Mouse (Mus musculus): ENCODE data around the gene Katnal1. TPM values are rescaled to one million over a fixed set of nuclear protein-coding genes. Genes with fewer than 3 reads are reported as not detected.

Katnal1 gene
- 16.9 and 21.0 TPM in 2 replicates for polyA plus RNA-seq (2015; fragmentation: Nextera tagmentation; extraction: Ambion mirVana)

DNA sequence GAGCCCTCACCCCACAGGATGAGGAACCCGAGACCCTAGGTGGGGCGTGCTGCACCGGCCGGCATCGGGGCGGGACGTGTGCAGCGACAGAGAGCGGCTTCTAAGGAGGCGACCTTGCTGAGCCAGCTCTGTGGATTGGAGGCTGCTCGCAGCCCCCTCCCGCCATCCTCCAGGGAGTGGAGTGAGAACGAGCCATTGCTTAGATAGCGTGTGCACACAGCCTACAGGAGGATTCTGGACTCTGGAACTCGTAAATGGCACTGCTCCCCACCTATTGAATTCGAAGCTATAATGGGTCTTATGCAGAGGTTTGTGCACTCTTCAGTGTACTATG lies at the start of gene Katnal1:
Gene Katnal1, minus strand, starts transcription at position 205 of the 334 bp plus-strand sequence.
- ATAC-seq (ENCODE audit: low FRiP score, low read depth) = no peak
- peaks cover 19% of the 10 kb centered on the region for H3K36me3 ChIP-seq
- peaks cover 21% of the 10 kb centered on the region for H3K4me1 ChIP-seq
- H3K4me2 ChIP-seq (replicated peaks) = peak within 1 kb of the TSS; percentile 79
- 0 out of 2 replicates have a peak, but pooled peaks cover 8% of the 10 kb centered on the region for H3K9me3 ChIP-seq
- H3K27me3 ChIP-seq = no peaks in the 10 kb centered on the region
- H3K27ac ChIP-seq = peak within 1 kb of the TSS; percentile 95
- under 1% methylated on average over 16 of the region's 16 CpGs for WGBS
- peak within 1 kb of the TSS; percentile 74 for H3K4me3 ChIP-seq
- H3K9ac ChIP-seq = peak within 1 kb of the TSS; percentile 87

DNA sequence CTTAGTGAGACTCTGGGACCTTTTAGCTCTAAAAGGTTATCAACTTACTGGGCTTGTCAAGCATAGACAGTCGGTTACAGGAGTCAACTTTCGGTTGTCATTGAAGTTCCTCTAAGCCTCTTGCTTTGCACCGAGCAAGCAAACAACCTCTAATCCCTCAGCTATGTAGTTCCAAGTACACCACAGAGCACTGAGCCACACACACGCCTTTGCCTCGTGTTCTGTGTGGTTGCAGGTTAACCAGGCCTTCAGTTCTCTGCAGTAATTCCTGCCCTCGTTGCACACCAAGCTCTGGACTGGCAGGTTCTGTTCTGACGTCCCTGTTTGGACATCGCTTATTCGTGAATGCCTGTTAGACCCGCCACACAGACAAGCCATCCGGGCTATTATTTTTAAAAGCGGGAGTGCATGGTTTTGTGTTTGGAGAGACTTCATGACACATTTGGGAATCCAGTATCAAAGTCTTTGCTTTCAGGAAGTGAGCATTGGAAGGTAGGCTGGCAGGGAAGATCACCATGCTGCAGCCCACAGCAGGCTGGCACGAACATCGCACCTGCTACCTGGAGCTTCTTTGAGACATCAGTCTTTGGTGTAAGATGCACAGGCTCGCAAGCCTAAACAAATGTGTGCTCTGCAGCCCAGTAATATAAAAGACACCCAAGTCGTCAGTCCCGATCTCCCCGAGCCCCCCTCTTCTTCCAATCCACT lies 49.5 kb upstream of the Katnal1 start:
- Histone ChIP-seq H3K4me3 (no peak overlapping the region), H3K9ac (no peak overlapping the region), H3K36me3 (no peaks in the 10 kb centered on the region; the same call in 1 of the 2 replicates), H3K4me2 (replicated peaks) (no peak overlapping the region), H3K4me1 (peaks cover 21% of the 10 kb centered on the region), H3K27me3 (no peaks in the 10 kb centered on the region), H3K9me3 (peaks cover under 1% of the 10 kb centered on the region), H3K27ac (peak overlapping the region; percentile 59)
- 56% methylated on average over 18 of the region's 18 CpGs for WGBS
- ATAC-seq (ENCODE audit: low FRiP score, low read depth) = no peak

DNA sequence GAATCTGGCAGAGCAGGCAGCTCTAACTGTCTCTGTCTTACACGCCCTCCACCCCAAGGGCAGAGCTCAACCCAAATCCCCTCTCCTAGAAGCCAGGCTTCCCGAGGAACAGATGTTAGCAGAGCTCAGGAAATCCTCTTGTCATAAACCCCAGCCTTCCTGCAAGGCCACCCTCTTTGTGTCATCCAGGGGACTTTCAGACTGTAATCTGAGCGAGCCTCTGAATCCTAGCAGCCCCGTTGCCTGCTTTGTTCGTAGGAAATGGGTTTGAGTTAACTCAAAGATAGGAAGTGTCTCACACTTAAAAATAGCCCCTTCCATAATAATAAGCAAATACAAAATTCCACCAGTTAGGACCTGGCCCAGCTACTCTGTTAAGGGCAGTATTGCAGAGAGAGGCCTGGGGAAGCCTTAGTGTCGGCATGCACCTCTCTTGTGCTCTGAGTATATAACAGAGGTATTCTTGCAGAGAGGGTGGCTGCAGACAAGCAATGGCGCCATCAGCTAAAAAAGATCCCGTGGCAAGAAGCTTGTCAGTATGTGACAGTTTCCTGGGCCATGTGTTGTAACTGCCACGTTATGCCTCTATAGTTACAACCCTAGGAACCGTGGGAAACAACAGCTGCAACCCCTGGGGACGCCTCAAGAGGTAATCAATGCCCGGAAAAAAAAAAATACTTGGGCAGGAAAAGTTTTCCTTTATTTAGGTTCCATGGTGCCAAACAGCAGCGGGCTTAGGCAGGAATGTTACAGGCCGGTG lies 48.8 kb upstream of the Katnal1 start:
- H3K9ac ChIP-seq = peak overlapping the region; percentile 43; the same call in 1 of the 2 replicates
- H3K36me3 ChIP-seq = no peaks in the 10 kb centered on the region; the same call in 1 of the 2 replicates
- H3K27ac ChIP-seq = peak overlapping the region; percentile 72
- H3K9me3 ChIP-seq = no peaks in the 10 kb centered on the region
- peak overlapping the region; percentile 14; the same call in 1 of the 2 replicates for H3K4me2 ChIP-seq (replicated peaks)
- ATAC-seq (ENCODE audit: low FRiP score, low read depth) = peak; percentile 70
- no peaks in the 10 kb centered on the region for H3K27me3 ChIP-seq
- 9% methylated on average over 14 of the region's 14 CpGs for WGBS
- no peak overlapping the region for H3K4me3 ChIP-seq
- peaks cover 28% of the 10 kb centered on the region for H3K4me1 ChIP-seq

DNA sequence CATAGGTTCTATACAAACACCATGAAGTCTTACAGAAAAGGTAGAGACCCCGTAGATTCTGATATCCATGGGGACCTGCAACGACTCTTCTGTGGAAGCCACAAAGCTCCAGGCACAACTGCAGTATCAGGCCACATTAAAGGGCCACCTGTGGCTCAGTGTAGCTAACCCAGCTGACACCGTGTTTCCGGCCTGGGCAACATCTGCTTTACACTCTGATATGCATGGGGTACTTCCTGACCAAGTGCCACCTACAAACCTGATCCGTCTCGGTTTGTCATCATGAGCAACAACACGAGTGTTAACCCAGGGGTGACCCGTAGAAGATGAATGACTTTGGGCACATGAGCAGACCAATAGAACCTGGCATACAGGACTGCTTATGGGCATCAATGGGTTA lies 47.8 kb upstream of the Katnal1 start:
- peak overlapping the region; percentile 35; the same call in 1 of the 2 replicates for H3K27ac ChIP-seq
- H3K36me3 ChIP-seq = no peaks in the 10 kb centered on the region
- no peak overlapping the region for H3K4me2 ChIP-seq (replicated peaks)
- no peaks in the 10 kb centered on the region for H3K27me3 ChIP-seq
- no peak overlapping the region for H3K9ac ChIP-seq
- peaks cover 33% of the 10 kb centered on the region for H3K4me1 ChIP-seq
- ATAC-seq (ENCODE audit: low FRiP score, low read depth) = no peak
- WGBS = 64% methylated on average over 8 of the region's 8 CpGs
- no peak overlapping the region for H3K4me3 ChIP-seq
- H3K9me3 ChIP-seq = no peaks in the 10 kb centered on the region

DNA sequence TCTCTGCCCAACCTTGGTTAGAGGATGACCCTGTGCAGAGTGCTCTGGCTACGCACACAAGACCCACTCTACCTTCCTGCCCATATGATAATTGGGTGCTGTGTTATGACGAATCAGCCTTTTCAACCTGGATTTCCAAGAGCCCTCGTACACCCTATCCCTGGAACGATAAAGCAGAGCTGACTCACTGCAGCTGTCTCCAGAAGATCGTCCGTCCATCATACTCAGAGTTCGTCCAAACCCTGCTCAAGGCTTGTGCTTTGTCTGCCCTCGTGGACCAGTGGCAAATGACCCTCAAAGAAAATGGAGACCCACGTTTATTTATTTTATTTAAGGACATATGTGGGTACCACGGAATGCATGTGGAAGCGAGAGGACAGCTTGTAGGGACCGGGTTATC lies 45.9 kb upstream of the Katnal1 start:
- H3K4me2 ChIP-seq (replicated peaks) = no peak overlapping the region
- H3K4me3 ChIP-seq = no peak overlapping the region
- ATAC-seq (ENCODE audit: low FRiP score, low read depth) = no peak
- H3K36me3 ChIP-seq = no peaks in the 10 kb centered on the region
- no peak overlapping the region for H3K9ac ChIP-seq
- 89% methylated on average over 12 of the region's 12 CpGs for WGBS
- no peak overlapping the region for H3K27ac ChIP-seq
- no peaks in the 10 kb centered on the region for H3K9me3 ChIP-seq
- H3K27me3 ChIP-seq = no peaks in the 10 kb centered on the region
- peaks cover 34% of the 10 kb centered on the region for H3K4me1 ChIP-seq

DNA sequence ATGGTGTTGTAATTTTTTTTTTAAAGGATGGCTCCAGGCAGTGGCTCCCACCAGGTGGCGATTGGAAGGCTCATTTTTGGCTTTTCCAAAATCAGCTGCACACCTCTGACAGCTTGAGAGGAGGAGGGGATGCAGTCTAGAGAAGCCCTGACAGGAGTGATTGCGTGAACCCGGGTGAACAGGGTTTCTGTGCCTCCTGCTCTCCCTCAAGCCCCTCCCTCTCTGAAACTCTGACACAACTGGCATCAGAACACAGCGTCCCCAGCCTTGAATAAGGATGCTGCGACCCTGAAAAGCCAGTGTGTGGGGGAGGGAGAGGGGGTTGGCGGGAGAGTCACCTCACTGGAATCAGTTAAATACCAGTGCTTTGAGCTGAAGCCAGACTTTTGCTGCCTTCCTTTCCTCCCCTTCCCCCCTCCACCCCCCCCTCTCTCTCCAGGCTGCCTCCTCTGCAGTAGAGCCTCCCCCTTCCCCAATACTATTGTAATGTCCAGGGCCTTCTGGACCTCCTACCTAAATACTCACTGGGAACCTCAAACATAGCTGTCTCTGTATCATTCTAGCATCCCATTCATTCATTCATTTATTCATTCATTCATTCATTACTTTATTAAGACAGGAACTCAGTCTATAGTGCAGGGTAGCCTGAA lies 44.0 kb upstream of the Katnal1 start:
- Histone ChIP-seq H3K27me3 (no peaks in the 10 kb centered on the region), H3K4me1 (peaks cover 40% of the 10 kb centered on the region), H3K27ac (peak overlapping the region; percentile 10; the same call in 1 of the 2 replicates), H3K4me2 (replicated peaks) (peak overlapping the region; percentile 45), H3K36me3 (no peaks in the 10 kb centered on the region), H3K4me3 (no peak overlapping the region), H3K9ac (no peak overlapping the region), H3K9me3 (no peaks in the 10 kb centered on the region)
- 0 out of 2 replicates have a peak, but pooled peaks have one; percentile 26 for ATAC-seq (ENCODE audit: low FRiP score, low read depth)
- WGBS = 5% methylated on average over 6 of the region's 6 CpGs

DNA sequence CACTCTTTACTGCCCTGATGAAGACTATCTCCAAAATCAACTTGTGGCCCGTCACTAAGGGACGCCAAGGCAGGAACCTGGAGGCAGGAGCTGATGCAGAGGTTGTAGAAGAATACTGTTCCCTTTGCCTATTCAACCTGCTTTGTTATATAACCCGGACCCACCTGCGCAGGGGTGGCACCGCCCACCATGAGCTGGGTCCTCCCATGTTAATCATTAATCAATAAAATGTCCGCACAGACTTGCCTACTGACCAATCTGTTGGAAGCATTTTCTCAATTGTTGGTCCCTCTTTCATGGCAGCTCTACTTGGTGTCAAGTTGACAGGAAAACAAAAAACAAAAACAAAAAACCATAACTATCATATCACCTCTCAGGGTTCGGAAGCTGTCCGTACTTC lies 43.0 kb upstream of the Katnal1 start:
- no peaks in the 10 kb centered on the region for H3K27me3 ChIP-seq
- 89% methylated on average over 8 of the region's 8 CpGs for WGBS
- H3K9ac ChIP-seq = no peak overlapping the region
- H3K36me3 ChIP-seq = no peaks in the 10 kb centered on the region
- H3K4me1 ChIP-seq = peaks cover 40% of the 10 kb centered on the region
- H3K4me3 ChIP-seq = no peak overlapping the region
- H3K27ac ChIP-seq = no peak overlapping the region
- no peaks in the 10 kb centered on the region for H3K9me3 ChIP-seq
- no peak overlapping the region for H3K4me2 ChIP-seq (replicated peaks)
- no peak for ATAC-seq (ENCODE audit: low FRiP score, low read depth)

DNA sequence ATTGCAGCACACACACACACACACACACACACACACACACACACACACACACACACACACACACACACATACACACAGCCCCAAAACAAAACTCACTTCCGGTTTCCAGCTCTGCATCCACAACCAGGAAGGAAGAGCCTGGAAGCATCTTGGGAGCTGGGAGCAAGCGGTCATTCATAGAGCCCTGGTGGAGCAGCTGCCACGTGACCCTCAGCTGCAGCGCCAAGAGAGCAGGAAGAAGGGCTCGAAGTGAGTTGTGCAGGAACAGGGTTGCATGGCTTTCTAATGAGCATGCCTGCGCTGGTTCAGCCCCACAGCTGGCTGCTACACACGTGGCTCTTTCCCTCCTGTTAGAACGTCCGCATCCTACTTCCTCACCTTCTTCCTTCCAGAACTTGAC lies 40.5 kb upstream of the Katnal1 start:
- WGBS = 25% methylated on average over 9 of the region's 9 CpGs
- no peaks in the 10 kb centered on the region for H3K36me3 ChIP-seq
- H3K4me3 ChIP-seq = no peak overlapping the region
- H3K27ac ChIP-seq = 0 out of 2 replicates have a peak overlapping the region, but pooled peaks have one; percentile 10
- peaks cover 60% of the 10 kb centered on the region for H3K4me1 ChIP-seq
- peak overlapping the region; percentile 9; the same call in 1 of the 2 replicates for H3K4me2 ChIP-seq (replicated peaks)
- no peaks in the 10 kb centered on the region for H3K9me3 ChIP-seq
- H3K27me3 ChIP-seq = no peaks in the 10 kb centered on the region
- no peak for ATAC-seq (ENCODE audit: low FRiP score, low read depth)
- no peak overlapping the region for H3K9ac ChIP-seq

DNA sequence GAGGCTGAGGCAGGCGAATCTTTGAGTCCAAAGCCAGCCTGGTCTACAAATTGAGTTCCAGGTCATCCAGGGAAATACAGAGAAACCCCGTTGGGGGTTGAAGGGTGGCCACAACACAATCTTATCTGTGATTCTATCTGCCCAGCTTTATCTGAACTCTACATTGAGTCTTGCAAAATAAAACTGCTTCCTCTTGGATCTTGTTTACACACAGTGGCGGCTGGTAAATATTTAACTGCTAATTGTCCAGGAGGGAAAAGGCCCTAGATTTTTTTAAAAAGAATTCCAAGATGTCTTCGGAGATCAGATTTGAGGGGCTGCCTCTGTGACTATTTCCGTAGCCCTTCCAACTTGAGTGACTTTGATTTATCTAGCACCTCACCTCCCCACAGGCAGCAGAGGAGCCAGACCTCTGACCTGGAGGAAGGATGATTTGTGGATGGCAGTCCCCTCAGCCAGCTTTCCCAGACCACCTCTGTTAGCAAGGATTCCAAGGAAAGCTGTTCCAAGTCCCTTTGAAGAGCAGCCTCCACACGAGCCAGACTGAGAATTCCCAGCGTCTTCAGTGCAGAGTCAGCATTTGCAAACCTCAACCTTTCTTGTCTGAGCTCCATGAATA lies 39.9 kb upstream of the Katnal1 start:
- 0 out of 2 replicates have a peak overlapping the region, but pooled peaks have one; percentile 50 for H3K9ac ChIP-seq
- no peaks in the 10 kb centered on the region for H3K9me3 ChIP-seq
- H3K36me3 ChIP-seq = no peaks in the 10 kb centered on the region
- H3K27me3 ChIP-seq = no peaks in the 10 kb centered on the region
- peak overlapping the region; percentile 39; the same call in 1 of the 2 replicates for H3K27ac ChIP-seq
- no peak overlapping the region for H3K4me3 ChIP-seq
- no peak overlapping the region for H3K4me2 ChIP-seq (replicated peaks)
- 51% methylated on average over 7 of the region's 7 CpGs for WGBS
- no peak for ATAC-seq (ENCODE audit: low FRiP score, low read depth)
- H3K4me1 ChIP-seq = peaks cover 64% of the 10 kb centered on the region

DNA sequence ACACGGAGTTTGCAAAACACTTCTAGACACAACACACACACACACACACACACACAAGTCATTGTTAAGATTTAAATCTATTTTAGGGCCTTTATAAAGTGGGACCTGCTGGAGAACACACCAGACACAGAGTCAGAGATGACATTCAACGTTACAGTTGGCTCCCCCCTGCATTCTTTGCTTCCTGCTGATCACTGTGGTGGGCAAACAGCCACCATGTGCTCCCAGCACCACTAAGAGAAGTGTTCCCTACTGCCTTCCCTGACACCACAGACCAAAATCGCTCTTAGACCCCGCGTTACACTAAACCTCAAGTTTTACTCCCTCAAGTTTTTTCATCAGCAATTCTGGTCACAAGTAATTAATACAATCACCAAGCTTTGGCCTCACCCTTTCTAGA lies 39.1 kb upstream of the Katnal1 start:
- H3K9me3 ChIP-seq = no peaks in the 10 kb centered on the region
- WGBS = 77% methylated on average over 5 of the region's 5 CpGs
- no peak overlapping the region for H3K27ac ChIP-seq
- H3K36me3 ChIP-seq = no peaks in the 10 kb centered on the region
- H3K4me2 ChIP-seq (replicated peaks) = no peak overlapping the region
- no peak for ATAC-seq (ENCODE audit: low FRiP score, low read depth)
- H3K9ac ChIP-seq = no peak overlapping the region
- peaks cover 60% of the 10 kb centered on the region for H3K4me1 ChIP-seq
- no peak overlapping the region for H3K4me3 ChIP-seq
- no peaks in the 10 kb centered on the region for H3K27me3 ChIP-seq

DNA sequence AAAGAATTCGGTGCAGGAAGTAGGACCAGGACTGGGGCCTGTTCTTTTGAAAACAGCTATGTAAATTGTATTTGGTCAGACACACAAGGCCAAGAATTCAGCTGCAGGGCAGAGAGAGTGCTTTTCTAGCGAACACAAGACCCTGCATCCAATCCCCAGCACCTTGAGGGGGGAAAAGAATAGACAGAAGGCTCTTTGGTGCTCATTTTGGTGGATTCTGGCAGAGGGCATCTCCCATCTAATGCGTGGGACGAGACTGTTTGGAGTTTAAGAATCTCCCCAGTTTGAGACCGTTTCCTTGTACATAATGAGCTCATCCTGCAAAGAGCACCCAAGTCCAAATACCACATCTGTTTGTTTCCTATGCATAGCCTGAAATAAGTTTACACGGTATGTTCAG lies 37.3 kb upstream of the Katnal1 start:
- Histone ChIP-seq H3K9ac (peak overlapping the region; percentile 20; the same call in 1 of the 2 replicates), H3K4me1 (peaks cover 52% of the 10 kb centered on the region)
- no peak for ATAC-seq (ENCODE audit: low FRiP score, low read depth)

More for the DNA sequence above, 37.3 kb upstream of the Katnal1 start:
- H3K27ac ChIP-seq = peak overlapping the region; percentile 81
- H3K9me3 ChIP-seq = no peaks in the 10 kb centered on the region
- no peak overlapping the region for H3K4me3 ChIP-seq
- H3K36me3 ChIP-seq = no peaks in the 10 kb centered on the region
- peak overlapping the region; percentile 36 for H3K4me2 ChIP-seq (replicated peaks)
- H3K27me3 ChIP-seq = no peaks in the 10 kb centered on the region
- WGBS = 40% methylated on average over 6 of the region's 6 CpGs

Measured in limb, embryonic 13.5 days (tissue).